Mouse (Mus musculus) heart, embryonic 15.5 days (tissue): ENCODE data around the gene Gpr137. TPM values are rescaled to one million over a fixed set of nuclear protein-coding genes. Genes with fewer than 3 reads are reported as not detected.
A peak's percentile ranks its signal among the peaks of the same experiment; 100 is the strongest.

ENCODE experiments used
- ATAC-seq: fragments of 200-750 bp; cut with Nextera tagmentation; replicated peaks from 2 replicates; pipeline ENCODE4 v1.8.0; 2017; ENCODE audit warnings: low read depth, moderate TSS enrichment; ENCODE audit not compliant: insufficient number of reproducible peaks, insufficient read depth, low FRiP score
- H3K27ac ChIP-seq: fragments of 300-500 bp; sonication (generic); 2 replicates; pipeline ENCODE4 v1.5.1; 2015; ENCODE audit warnings: mild to moderate bottlenecking, inconsistent platforms
- H3K27me3 ChIP-seq: fragments of 300-500 bp; sonication (generic); 2 replicates; pipeline ENCODE4 v1.6.1; 2015; ENCODE audit warnings: inconsistent platforms
- H3K36me3 ChIP-seq: fragments of 300-500 bp; sonication (generic); 2 replicates; pipeline ENCODE4 v1.6.1; 2015; ENCODE audit warnings: mild to moderate bottlenecking, inconsistent platforms
- H3K4me1 ChIP-seq: fragments of 300-500 bp; sonication (generic); replicated peaks from 2 replicates; pipeline ENCODE4 v1.6.1; 2015; ENCODE audit warnings: inconsistent platforms
- H3K4me2 ChIP-seq: fragments of 300-500 bp; sonication (generic); 2 replicates; pipeline ENCODE4 v1.6.1; 2015; ENCODE audit warnings: inconsistent platforms, mild to moderate bottlenecking, moderate library complexity
- H3K4me3 ChIP-seq: fragments of 300-500 bp; sonication (generic); 2 replicates; pipeline ENCODE4 v1.5.1; 2015; ENCODE audit warnings: mild to moderate bottlenecking, inconsistent platforms
- H3K9ac ChIP-seq: fragments of 300-500 bp; sonication (generic); 2 replicates; pipeline ENCODE4 v1.6.1; 2015; ENCODE audit warnings: mild to moderate bottlenecking, inconsistent platforms
- H3K9me3 ChIP-seq: fragments of 300-500 bp; sonication (generic); replicated peaks from 2 replicates; pipeline ENCODE4 v1.6.1; 2016; ENCODE audit warnings: inconsistent platforms
- WGBS: fragments of 180-500 bp; shearing (Covaris S2); methylation state at CpG from one replicate; pipeline ENCODE4 v1.1.7; 2015; ENCODE audit warnings: mixed read lengths; 5-methylcytosine and 5-hydroxymethylcytosine counted together
- polyA plus RNA-seq: library from polyadenylated mRNA; unstranded; fragments of >200 nt; fragmentation: Nextera tagmentation; extraction: Ambion mirVana; gene quantifications from 2 replicates; pipeline ENCODE4 v1.2.1, GENCODE M21; 2015

Gpr137 gene
- polyA plus RNA-seq, 1 experiment from 2014 or later = 20.8 TPM

GRCm38 (mm10) chr19:6951381-6951968, 9.2 kb upstream of the Gpr137 start:
- Histone ChIP-seq H3K27me3 (no peaks in the 10 kb centered on the region), H3K9ac (peak overlapping the region; percentile 83), H3K27ac (peak overlapping the region; percentile 99), H3K9me3 (no peaks in the 10 kb centered on the region), H3K4me2 (peak overlapping the region; percentile 83), H3K4me1 (peaks cover 49% of the 10 kb centered on the region), H3K36me3 (peaks cover 17% of the 10 kb centered on the region; the same call in 1 of the 2 replicates), H3K4me3 (peak overlapping the region; percentile 70)
- peak; percentile 74 for ATAC-seq
- under 1% methylated on average over 35 of the region's 35 CpGs for WGBS

- Histone ChIP-seq H3K4me1 (peaks cover 42% of the 10 kb centered on the region), H3K9me3 (no peaks in the 10 kb centered on the region), H3K9ac (peak overlapping the region; percentile 83), H3K36me3 (peaks cover 22% of the 10 kb centered on the region; the same call in 1 of the 2 replicates), H3K27me3 (no peaks in the 10 kb centered on the region), H3K4me3 (peak overlapping the region; percentile 70), H3K4me2 (peak overlapping the region; percentile 83), H3K27ac (peak overlapping the region; percentile 99)
- peak; percentile 19 for ATAC-seq
- under 1% methylated on average over 28 of the region's 28 CpGs for WGBS
These were observed 8.4 kb upstream of the Gpr137 start for GRCm38 (mm10) chr19:6950613-6951153.

GRCm38 (mm10) chr19:6949951-6950350, 7.7 kb upstream of the Gpr137 start:
- H3K9ac ChIP-seq = peak overlapping the region; percentile 83; the same call in 1 of the 2 replicates
- no peaks in the 10 kb centered on the region for H3K27me3 ChIP-seq
- no peaks in the 10 kb centered on the region for H3K9me3 ChIP-seq
- peak overlapping the region; percentile 70 for H3K4me3 ChIP-seq
- 62% methylated on average over 5 of the region's 5 CpGs for whole genome bisulfite sequencing
- H3K27ac ChIP-seq = peak overlapping the region; percentile 99
- peaks cover 18% of the 10 kb centered on the region; the same call in 1 of the 2 replicates for H3K36me3 ChIP-seq
- peaks cover 35% of the 10 kb centered on the region for H3K4me1 ChIP-seq
- peak overlapping the region; percentile 83 for H3K4me2 ChIP-seq
- no peak for ATAC-seq

- Histone ChIP-seq H3K9me3 (no peaks in the 10 kb centered on the region), H3K4me3 (no peak overlapping the region), H3K4me1 (peaks cover 31% of the 10 kb centered on the region), H3K4me2 (no peak overlapping the region), H3K36me3 (peaks cover 14% of the 10 kb centered on the region; the same call in 1 of the 2 replicates), H3K27me3 (no peaks in the 10 kb centered on the region), H3K9ac (no peak overlapping the region), H3K27ac (no peak overlapping the region; the same call in 1 of the 2 replicates)
- 89% methylated on average over 5 of the region's 5 CpGs for WGBS
- no peak for ATAC-seq
These were observed 7.3 kb upstream of the Gpr137 start for GRCm38 (mm10) chr19:6949532-6949931.

- Histone ChIP-seq H3K27ac (no peak overlapping the region), H3K27me3 (no peaks in the 10 kb centered on the region), H3K36me3 (0 out of 2 replicates have a peak, but pooled peaks cover 14% of the 10 kb centered on the region), H3K4me1 (peaks cover 25% of the 10 kb centered on the region), H3K4me2 (no peak overlapping the region), H3K9ac (no peak overlapping the region), H3K4me3 (no peak overlapping the region), H3K9me3 (no peaks in the 10 kb centered on the region)
- ATAC-seq = no peak
- WGBS = 77% methylated on average over 4 of the region's 4 CpGs
These were observed 5.9 kb upstream of the Gpr137 start for GRCm38 (mm10) chr19:6948186-6948585.

- Histone ChIP-seq H3K4me3 (no peak overlapping the region), H3K36me3 (0 out of 2 replicates have a peak, but pooled peaks cover 14% of the 10 kb centered on the region), H3K9me3 (no peaks in the 10 kb centered on the region), H3K27ac (no peak overlapping the region), H3K4me1 (peaks cover 25% of the 10 kb centered on the region), H3K4me2 (no peak overlapping the region), H3K9ac (no peak overlapping the region), H3K27me3 (no peaks in the 10 kb centered on the region)
- no peak for ATAC-seq
- WGBS = 65% methylated on average over 4 of the region's 4 CpGs
These were observed 5.5 kb upstream of the Gpr137 start for GRCm38 (mm10) chr19:6947742-6948141.

GRCm38 (mm10) chr19:6943709-6944108, 1.4 kb upstream of the Gpr137 start:
- Histone ChIP-seq H3K27ac (no peak overlapping the region), H3K36me3 (0 out of 2 replicates have a peak, but pooled peaks cover 14% of the 10 kb centered on the region), H3K4me3 (no peak overlapping the region), H3K4me1 (peaks cover 28% of the 10 kb centered on the region), H3K9ac (no peak overlapping the region), H3K9me3 (no peaks in the 10 kb centered on the region), H3K27me3 (no peaks in the 10 kb centered on the region), H3K4me2 (no peak overlapping the region)
- 92% methylated on average over 6 of the region's 6 CpGs for WGBS
- no peak for ATAC-seq

- Histone ChIP-seq H3K4me2 (peak overlapping the region; percentile 99), H3K36me3 (0 out of 2 replicates have a peak, but pooled peaks cover 14% of the 10 kb centered on the region), H3K27me3 (no peaks in the 10 kb centered on the region), H3K9me3 (no peaks in the 10 kb centered on the region), H3K9ac (peak overlapping the region; percentile 95), H3K4me3 (peak overlapping the region; percentile 87), H3K27ac (peak overlapping the region; percentile 95), H3K4me1 (peaks cover 28% of the 10 kb centered on the region)
- ATAC-seq = no peak
- 23% methylated on average over 5 of the region's 5 CpGs for WGBS
These were observed 484 bp upstream of the Gpr137 start for GRCm38 (mm10) chr19:6942764-6943163.

- Histone ChIP-seq H3K4me3 (peak within 1 kb of the TSS; percentile 87), H3K9ac (peak within 1 kb of the TSS; percentile 95), H3K9me3 (no peaks in the 10 kb centered on the region), H3K36me3 (0 out of 2 replicates have a peak, but pooled peaks cover 13% of the 10 kb centered on the region), H3K27ac (peak within 1 kb of the TSS; percentile 95), H3K27me3 (no peaks in the 10 kb centered on the region), H3K4me2 (peak within 1 kb of the TSS; percentile 99), H3K4me1 (peaks cover 28% of the 10 kb centered on the region)
- under 1% methylated on average over 83 of the region's 83 CpGs for whole genome bisulfite sequencing
- peak; percentile 85 for ATAC-seq
These were observed 670 bp downstream of the Gpr137 start, which contains the start of gene Bad for GRCm38 (mm10) chr19:6941372-6942248. Gene Bad, plus strand, starts transcription at chr19:6941861.

GRCm38 (mm10) chr19:6940396-6941351, 1.6 kb downstream of the Gpr137 start:
- 0 out of 2 replicates have a peak, but pooled peaks have one; percentile 0 for ATAC-seq
- 18% methylated on average over 29 of the region's 29 CpGs for WGBS

More at GRCm38 (mm10) chr19:6940396-6941351, 1.6 kb downstream of the Gpr137 start:
- H3K4me1 ChIP-seq = peaks cover 28% of the 10 kb centered on the region
- H3K9me3 ChIP-seq = no peaks in the 10 kb centered on the region
- H3K27me3 ChIP-seq = peaks cover 7% of the 10 kb centered on the region
- H3K9ac ChIP-seq = peak overlapping the region; percentile 95
- peak overlapping the region; percentile 87 for H3K4me3 ChIP-seq
- H3K27ac ChIP-seq = peak overlapping the region; percentile 67
- peak overlapping the region; percentile 99 for H3K4me2 ChIP-seq
- 0 out of 2 replicates have a peak, but pooled peaks cover 4% of the 10 kb centered on the region for H3K36me3 ChIP-seq
